Mouse (Mus musculus) layer of hippocampus, adult 9-11 months (tissue): ENCODE measurements around the gene Gm21988.

Experiments used
- DNase-seq: peaks from one replicate; pipeline ENCODE4 v3.0.0; 2022

Gene Gm21988

GRCm38 (mm10) chr11:70239541-70240279, at the start of gene Gm21988, which contains the start of gene Rnasek:
Gm21988 (minus strand) TSS chr11:70239830.
Rnasek (minus strand) TSS chr11:70239842.
- DNase-seq, result peak; percentile 88

- DNase-seq, result peak; percentile 58
Observed at GRCm38 (mm10) chr11:70289236-70289635, 49.6 kb upstream of the Gm21988 start.

GRCm38 (mm10) chr11:70288102-70288501, 48.5 kb upstream of the Gm21988 start:
- no peak for DNase-seq

GRCm38 (mm10) chr11:70285686-70286085, 46.1 kb upstream of the Gm21988 start:
- no peak for DNase-seq

- no peak for DNase-seq
Observed at GRCm38 (mm10) chr11:70284757-70285156, 45.1 kb upstream of the Gm21988 start.

- no peak for DNase-seq
Observed at GRCm38 (mm10) chr11:70283666-70284065, 44.0 kb upstream of the Gm21988 start.

- DNase-seq, result peak; percentile 64
Observed at GRCm38 (mm10) chr11:70280441-70280840, 40.8 kb upstream of the Gm21988 start.

GRCm38 (mm10) chr11:70278961-70279360, 39.3 kb upstream of the Gm21988 start:
- no peak for DNase-seq

- DNase-seq, result no peak
Observed at GRCm38 (mm10) chr11:70271641-70272040, 32.0 kb upstream of the Gm21988 start.

GRCm38 (mm10) chr11:70266405-70266804, 26.8 kb upstream of the Gm21988 start:
- no peak for DNase-seq

- DNase-seq, result no peak
Observed at GRCm38 (mm10) chr11:70265819-70266218, 26.2 kb upstream of the Gm21988 start.

- no peak for DNase-seq
Observed at GRCm38 (mm10) chr11:70265252-70265651, 25.6 kb upstream of the Gm21988 start.

GRCm38 (mm10) chr11:70259035-70259434, 19.4 kb upstream of the Gm21988 start:
- no peak for DNase-seq

GRCm38 (mm10) chr11:70254931-70255531, 15.4 kb upstream of the Gm21988 start, which contains the start of gene Alox12:
Alox12 (minus strand) TSS chr11:70255353.
- no peak for DNase-seq

GRCm38 (mm10) chr11:70254337-70254736, 14.7 kb upstream of the Gm21988 start:
- no peak for DNase-seq

GRCm38 (mm10) chr11:70251853-70252252, 12.2 kb upstream of the Gm21988 start:
- DNase-seq, result no peak

GRCm38 (mm10) chr11:70250150-70250549, 10.5 kb upstream of the Gm21988 start:
- no peak for DNase-seq

GRCm38 (mm10) chr11:70247136-70247845, 7.7 kb upstream of the Gm21988 start:
- peak; percentile 23 for DNase-seq

GRCm38 (mm10) chr11:70242591-70242990, 3.0 kb upstream of the Gm21988 start:
- DNase-seq, result no peak

GRCm38 (mm10) chr11:70238591-70239440, 814 bp downstream of the Gm21988 start:
- no peak for DNase-seq

- peak; percentile 97 for DNase-seq
Observed at GRCm38 (mm10) chr11:70237457-70238167, 2.0 kb downstream of the Gm21988 start, which contains the start of gene 0610010K14Rik. 0610010K14Rik (minus strand) TSS chr11:70237914.

- DNase-seq, result no peak
Observed at GRCm38 (mm10) chr11:70236717-70237116, 2.9 kb downstream of the Gm21988 start.
